Mouse (Mus musculus): ENCODE data around the gene Cdhr2. TPM values are rescaled to one million over a fixed set of nuclear protein-coding genes. Genes with fewer than 3 reads are reported as not detected.
A peak's percentile ranks its signal among the peaks of the same experiment; 100 is the strongest.

The Cdhr2 gene
- total RNA-seq, 2 experiments from 2014 or later: 0.24 to 0.36 TPM

GRCm38 (mm10) chr13:54748190-54748589, 46.9 kb downstream of the Cdhr2 start:
- intact Hi-C loops (cut with DNase I): no loop called here
- no peak for DNase-seq (ENCODE audit: low spot score in 2 of 2)

GRCm38 (mm10) chr13:54748721-54749060, 47.4 kb downstream of the Cdhr2 start:
- intact Hi-C loops (cut with DNase I): no loop called here
- no peak for DNase-seq (ENCODE audit: low spot score in 2 of 2)

DNA sequence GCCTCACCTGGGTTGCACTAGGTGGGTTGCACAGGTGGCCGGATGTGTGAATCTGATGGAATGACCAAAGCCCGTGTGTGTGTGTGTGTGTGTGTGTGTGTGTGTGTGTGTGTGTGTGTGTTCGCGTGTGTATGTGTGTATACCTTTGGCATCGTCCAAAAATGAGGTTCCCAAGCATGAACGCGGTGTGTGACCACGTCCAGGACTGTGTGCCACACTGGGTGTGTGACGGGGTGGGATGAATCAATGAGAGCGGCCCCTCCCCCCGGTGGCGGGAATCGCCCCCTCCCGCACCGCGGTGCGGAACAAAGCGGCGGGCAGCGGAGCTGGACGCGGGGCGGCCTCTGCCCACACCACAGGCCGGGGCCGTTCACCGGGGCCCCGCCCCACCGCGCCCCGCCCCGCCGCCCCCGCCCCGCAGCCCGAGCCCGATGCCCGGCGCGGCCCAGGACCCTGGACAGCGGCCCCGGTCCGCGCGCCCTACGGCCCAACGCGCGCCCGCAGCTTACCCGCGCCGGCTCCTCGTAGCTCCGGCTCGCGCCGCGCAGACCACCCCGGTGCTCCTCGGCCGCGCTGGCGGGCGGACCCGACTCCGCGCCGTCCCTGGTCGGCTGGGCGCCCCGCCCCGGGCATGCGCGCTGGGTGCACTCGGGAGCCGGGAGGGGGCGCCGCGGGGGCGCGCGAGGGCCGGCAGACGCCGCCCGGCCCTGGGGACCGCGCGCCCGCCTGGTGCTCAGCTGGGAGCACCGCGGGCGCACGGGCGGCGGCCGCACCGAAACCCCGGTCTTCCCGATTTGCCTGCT, 48.0 kb downstream of the Cdhr2 start:
- DNase-seq (ENCODE audit: low spot score in 2 of 2): peak in 1 of 2 experiments; percentile 77
- intact Hi-C loops (cut with DNase I): no loop called here

DNA sequence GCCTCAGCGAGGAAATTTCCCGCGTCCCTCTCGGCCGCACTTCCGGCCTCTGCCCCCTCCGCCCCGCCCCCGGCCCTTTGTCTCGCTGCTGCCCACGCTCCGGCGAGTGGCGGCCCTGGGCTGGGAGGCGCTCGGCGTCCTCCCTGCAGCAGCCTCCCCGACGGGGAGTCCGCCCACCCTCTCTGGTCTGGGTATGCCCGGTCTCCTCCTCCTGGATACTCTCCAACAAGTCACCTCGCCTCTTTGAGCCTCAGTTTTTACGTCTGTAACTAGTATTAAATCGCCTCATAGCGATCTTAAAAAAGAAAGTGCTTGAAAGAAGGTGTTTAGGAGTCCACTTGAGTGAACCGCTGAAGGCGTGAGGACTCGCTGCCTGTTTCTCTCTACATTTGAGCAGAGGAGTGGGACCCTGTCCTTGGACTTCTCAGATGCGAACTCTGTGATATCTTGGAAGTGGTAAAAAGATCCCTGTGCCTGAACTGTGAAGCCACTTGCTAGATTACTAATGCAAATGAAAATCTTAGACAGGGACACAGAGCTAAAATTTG, 48.7 kb downstream of the Cdhr2 start, which contains the start of gene Gprin1:
Gene Gprin1 (minus strand): TSS at position 11 of the 548 bp plus-strand sequence.
- intact Hi-C loops (cut with DNase I): no loop called here
- DNase-seq (ENCODE audit: low spot score in 2 of 2): no peak

DNA sequence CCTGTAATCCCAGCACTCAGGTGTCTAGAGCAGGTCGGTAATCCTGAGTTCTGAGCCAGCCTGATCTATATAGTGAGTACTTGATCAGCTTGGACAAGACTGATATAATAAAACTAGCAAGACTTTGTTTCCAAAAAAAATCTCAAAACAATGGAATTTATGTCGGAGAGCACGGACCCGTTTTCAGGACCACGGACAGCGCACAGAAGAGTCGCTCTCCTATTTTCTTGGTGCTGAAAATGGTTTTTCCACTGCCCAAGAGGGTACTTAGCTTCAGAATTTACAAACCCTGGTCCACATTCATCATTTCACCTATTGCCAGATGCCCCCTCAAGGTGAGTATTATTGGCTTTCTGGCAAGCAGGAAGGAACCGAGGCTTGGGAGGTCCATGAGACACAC, 49.4 kb downstream of the Cdhr2 start:
- no peak for DNase-seq (ENCODE audit: low spot score in 2 of 2)
- intact Hi-C loops (cut with DNase I): no loop called here

- peak; percentile 87 to 96 for DNase-seq (ENCODE audit: low spot score in 2 of 2)
Measured at GRCm38 (mm10) chr13:54752656-54753055, 51.4 kb downstream of the Cdhr2 start.

GRCm38 (mm10) chr13:54753733-54754132, 52.5 kb downstream of the Cdhr2 start:
- DNase-seq (ENCODE audit: low spot score in 2 of 2): peak in 1 of 2 experiments; percentile 14
- intact Hi-C loops (cut with DNase I): no loop called here

More at GRCm38 (mm10) chr13:54752656-54753055, 51.4 kb downstream of the Cdhr2 start:
- intact Hi-C loops (cut with DNase I): no loop called here

- peak in 1 of 2 experiments; percentile 35 for DNase-seq (ENCODE audit: low spot score in 2 of 2)
- intact Hi-C loops (cut with DNase I): no loop called here
Measured at GRCm38 (mm10) chr13:54754169-54755080, 53.2 kb downstream of the Cdhr2 start.

- DNase-seq (ENCODE audit: low spot score in 2 of 2): peak in 1 of 2 experiments; percentile 57
- intact Hi-C loops (cut with DNase I): no loop called here
Measured at GRCm38 (mm10) chr13:54755201-54755830, 54.1 kb downstream of the Cdhr2 start.

DNA sequence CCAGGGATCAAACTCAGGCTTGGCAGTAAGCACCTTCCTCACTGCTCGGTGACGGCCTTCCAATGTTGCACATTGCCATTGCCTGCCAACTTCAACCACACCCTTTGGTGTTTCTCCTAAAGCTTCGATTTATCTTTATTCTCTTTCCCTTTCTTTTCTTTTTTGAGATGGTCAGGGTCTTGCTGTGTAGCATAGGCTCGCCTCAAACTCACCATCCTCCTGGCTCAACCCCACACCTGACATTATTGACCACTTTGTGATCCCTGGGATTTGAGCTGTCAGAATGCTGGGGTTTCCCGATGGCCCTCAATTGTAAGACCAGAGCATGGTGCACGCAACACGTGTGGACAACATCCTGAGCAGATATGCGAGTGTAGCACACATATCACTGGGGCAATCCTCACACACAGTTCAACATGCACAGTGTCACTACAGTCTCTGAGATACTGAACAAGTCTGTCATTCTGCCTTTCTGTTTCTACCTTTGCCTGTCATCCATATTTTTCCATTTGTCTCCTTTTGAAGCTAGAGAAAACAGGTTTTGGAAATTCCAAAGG, 55.0 kb downstream of the Cdhr2 start:
- intact Hi-C loops (cut with DNase I): no loop called here
- no peak for DNase-seq (ENCODE audit: low spot score in 2 of 2)

GRCm38 (mm10) chr13:54757093-54757830, 56.0 kb downstream of the Cdhr2 start:
- intact Hi-C loops (cut with DNase I): no loop called here
- DNase-seq (ENCODE audit: low spot score in 2 of 2): peak; percentile 28 to 81

DNA sequence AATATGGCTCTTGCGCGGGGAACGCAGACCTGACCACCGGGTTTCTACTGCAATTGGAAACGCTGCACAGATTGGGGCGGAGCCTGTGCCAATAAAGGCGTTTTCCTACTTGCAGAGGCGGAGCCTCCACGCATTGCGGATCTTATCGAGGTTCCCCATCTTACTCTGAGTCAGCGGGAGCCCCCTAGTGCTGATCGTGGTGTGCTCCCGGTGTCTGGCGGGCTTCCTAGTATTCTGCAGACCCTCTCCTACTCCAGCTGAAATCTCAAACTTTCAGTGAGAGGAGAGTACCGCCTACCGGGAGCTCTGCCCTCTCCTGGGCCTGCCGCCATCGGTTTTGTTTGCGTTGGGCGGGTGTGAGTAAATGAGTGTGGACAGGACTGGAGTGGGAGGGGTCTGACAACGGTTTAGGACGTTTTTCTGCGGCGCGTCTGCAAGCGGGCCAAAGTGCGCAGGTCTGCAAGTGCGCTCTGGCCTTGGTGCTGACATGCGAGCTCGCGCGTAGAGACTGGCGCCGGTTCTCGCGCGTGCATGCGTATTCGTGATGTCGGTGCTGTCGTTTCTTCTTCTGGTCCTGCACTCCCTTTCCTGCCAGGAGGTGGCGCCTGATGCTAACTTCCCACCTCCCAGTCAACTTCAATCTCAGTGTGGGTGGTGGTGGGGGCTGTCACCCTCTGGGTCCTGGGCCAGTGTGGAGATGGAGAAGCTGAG, 56.9 kb downstream of the Cdhr2 start:
- peak; percentile 95 for DNase-seq (ENCODE audit: low spot score in 2 of 2)
- intact Hi-C loops (cut with DNase I): loop anchor here (2.0 kb wide), 1 partner anchor 41 kb away; no protein-coding TSS in a partner anchor

DNA sequence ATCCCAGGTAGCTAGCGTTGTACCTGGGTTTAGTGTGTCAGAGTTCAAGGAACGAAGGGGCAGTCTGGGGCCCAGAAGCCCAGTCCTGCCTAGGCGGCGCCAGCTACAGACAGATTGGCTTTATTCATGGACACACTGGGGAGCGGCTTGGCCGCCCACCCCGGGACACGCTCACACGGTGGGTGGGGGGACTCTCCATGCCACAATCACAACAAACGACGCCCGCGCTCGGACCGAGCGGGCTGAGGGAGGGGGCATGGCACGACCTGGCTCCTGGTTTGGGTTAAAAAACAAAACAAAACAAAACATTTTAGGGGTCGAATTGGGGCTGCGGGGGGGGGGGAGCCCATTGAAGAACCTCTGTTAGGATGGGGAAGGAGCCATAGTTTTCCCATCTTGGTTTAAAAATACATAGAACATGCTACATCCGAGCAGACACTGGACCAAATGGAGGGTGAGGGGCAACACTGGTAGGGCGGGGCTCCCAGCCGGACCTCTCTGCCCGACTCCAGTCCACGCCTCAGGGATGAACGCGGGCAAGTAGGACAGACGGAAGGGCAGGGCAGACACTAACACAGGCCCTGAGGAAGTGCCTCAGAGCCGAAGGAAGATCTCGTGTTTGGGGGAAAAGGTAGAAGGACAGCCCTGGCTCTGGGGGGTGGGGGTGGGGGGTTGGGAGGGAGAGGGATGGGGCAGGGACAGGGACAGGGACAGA, 57.7 kb downstream of the Cdhr2 start:
- peak in 1 of 2 experiments; percentile 46 for DNase-seq (ENCODE audit: low spot score in 2 of 2)
- intact Hi-C loops (cut with DNase I): loop anchor here (2.0 kb wide), 1 partner anchor 42 kb away; no protein-coding TSS in a partner anchor

DNA sequence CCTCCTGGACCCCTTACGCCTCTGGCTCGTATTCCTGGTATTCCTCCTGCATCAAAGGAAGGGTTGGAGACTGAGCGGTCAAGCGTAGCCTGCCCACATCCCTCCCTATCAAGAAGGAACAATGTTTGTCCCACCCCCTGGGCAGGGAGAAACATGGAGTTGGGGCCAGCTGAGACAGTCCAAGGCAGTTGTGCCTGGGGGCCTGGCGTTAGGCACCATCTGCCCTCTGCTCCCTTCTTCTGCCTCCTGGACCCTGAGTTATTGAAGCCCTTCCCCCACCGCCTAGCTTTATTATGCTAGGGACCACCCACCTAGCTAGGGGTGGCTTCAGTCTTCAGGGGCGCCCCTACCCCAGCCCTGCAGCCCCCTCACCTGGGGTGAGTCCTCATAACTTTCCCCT, 58.2 kb downstream of the Cdhr2 start:
- DNase-seq (ENCODE audit: low spot score in 2 of 2): no peak
- intact Hi-C loops (cut with DNase I): loop anchor here (2.0 kb wide), 1 partner anchor 43 kb away; no protein-coding TSS in a partner anchor

- intact Hi-C loops (cut with DNase I): loop anchor here (1.0 kb wide), 1 partner anchor 33 kb away; no protein-coding TSS in a partner anchor
- peak; percentile 86 to 97 for DNase-seq (ENCODE audit: low spot score in 2 of 2)
Measured at GRCm38 (mm10) chr13:54760164-54760795, 59.0 kb downstream of the Cdhr2 start.

- DNase-seq (ENCODE audit: low spot score in 2 of 2): no peak
- intact Hi-C loops (cut with DNase I): loop anchor here (1.0 kb wide), 1 partner anchor 32 kb away; no protein-coding TSS in a partner anchor
Measured at GRCm38 (mm10) chr13:54760906-54761305, 59.6 kb downstream of the Cdhr2 start.
